Mouse (Mus musculus): ENCODE data around the gene Naxd.
"Not testable (repeated sequence)": the region's sequence is repeated elsewhere in the genome, so short reads cannot be mapped to it uniquely, and the experiment has no call there.

Naxd gene

GRCm38 (mm10) chr8:11497017-11497990 is at the start of gene Naxd:
TSS of gene Naxd (plus strand) at chr8:11497506.
- DNase-seq (ENCODE audit: low spot score) = peak; percentile 93

GRCm38 (mm10) chr8:11447910-11448570 is 49.3 kb upstream of the Naxd start:
- no peak for DNase-seq (ENCODE audit: low spot score)

DNA sequence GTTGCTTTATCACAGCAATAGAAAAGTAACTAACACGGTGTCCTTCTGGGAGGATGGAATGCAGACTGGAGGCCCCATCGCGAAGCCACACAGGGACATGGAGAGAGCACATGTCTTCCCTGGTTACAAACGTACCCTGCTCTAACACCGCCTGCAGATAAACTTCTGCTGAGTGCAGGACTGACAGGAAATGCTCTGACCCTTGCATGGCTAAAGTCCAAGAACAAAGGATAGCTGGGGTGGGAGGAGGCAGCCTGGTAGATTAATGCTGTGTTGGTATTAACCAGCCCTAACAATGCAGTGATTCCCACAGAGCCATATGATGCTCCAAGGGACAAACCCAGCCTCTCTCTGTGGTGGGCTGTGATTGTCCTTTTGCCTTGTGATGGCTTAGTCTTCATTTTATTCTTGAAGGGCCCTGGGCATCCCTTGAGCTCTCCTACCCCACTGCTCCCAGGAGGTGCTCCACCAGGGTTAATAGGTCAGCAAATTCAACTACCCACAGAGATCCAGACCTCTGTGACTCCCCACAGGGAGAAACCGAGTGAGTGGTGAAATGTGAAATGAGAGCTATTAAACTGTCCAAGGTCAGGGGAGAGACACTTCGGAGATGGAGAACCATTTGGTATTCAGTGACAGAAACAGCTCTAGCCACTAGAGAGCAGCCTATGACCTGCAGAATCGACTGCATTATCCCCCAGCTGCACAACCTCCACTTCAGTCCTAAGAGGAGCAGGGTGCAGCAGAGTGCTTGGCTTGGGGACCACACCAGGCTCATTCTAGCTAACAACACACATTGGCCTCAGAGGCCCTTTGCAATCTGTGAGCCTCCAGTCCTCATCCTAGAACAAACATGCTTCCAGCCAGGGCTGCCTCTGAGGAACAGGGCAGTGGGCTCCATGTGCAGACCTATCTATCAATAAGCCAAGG is 46.9 kb upstream of the Naxd start:
- DNase-seq (ENCODE audit: low spot score) = no peak

GRCm38 (mm10) chr8:11452152-11452551 is 45.2 kb upstream of the Naxd start:
- DNase-seq (ENCODE audit: low spot score) = no peak

GRCm38 (mm10) chr8:11452559-11452958 is 44.7 kb upstream of the Naxd start:
- no peak for DNase-seq (ENCODE audit: low spot score)

DNA sequence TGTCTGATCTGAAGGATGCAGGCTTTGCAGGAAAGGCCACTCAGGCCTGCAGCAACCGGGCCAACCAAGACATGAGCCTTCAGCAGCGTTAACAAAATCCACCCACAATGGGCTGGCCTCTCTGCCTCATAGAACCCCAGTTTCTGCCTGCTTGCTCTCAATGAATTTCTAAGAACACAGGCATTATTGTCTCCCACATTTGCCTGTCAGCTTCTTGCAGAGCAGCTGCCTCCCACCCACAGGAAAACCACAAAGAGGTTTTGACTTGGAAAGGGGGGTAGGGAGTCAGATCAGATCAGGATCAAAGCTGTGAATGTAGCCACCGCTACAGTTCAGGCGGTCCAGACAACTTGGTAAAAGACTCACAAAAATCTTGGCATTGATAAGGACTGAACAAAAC is 44.3 kb upstream of the Naxd start:
- no peak for DNase-seq (ENCODE audit: low spot score)

DNA sequence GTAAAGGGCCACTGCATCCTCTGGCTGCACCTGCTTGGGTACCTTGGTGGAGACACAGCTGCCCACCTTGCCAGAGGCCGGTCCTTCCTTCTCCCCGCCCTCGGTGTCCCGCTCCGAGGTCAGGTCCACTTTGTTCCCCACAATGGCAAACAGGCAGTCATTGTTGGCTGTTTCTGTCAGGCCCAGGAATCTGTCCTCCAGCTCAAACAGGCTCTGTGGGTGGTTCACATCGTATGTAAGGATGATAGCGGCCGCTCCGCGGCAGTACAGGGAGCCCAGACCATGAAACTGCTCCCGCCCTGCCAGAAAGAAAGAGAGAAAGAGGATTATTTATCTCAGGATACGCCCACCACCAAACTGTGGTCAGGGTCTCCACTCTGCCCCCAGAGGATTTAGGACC is 43.1 kb upstream of the Naxd start:
- no peak for DNase-seq (ENCODE audit: low spot score)

GRCm38 (mm10) chr8:11457278-11457677 is 40.0 kb upstream of the Naxd start:
- no peak for DNase-seq (ENCODE audit: low spot score)

DNA sequence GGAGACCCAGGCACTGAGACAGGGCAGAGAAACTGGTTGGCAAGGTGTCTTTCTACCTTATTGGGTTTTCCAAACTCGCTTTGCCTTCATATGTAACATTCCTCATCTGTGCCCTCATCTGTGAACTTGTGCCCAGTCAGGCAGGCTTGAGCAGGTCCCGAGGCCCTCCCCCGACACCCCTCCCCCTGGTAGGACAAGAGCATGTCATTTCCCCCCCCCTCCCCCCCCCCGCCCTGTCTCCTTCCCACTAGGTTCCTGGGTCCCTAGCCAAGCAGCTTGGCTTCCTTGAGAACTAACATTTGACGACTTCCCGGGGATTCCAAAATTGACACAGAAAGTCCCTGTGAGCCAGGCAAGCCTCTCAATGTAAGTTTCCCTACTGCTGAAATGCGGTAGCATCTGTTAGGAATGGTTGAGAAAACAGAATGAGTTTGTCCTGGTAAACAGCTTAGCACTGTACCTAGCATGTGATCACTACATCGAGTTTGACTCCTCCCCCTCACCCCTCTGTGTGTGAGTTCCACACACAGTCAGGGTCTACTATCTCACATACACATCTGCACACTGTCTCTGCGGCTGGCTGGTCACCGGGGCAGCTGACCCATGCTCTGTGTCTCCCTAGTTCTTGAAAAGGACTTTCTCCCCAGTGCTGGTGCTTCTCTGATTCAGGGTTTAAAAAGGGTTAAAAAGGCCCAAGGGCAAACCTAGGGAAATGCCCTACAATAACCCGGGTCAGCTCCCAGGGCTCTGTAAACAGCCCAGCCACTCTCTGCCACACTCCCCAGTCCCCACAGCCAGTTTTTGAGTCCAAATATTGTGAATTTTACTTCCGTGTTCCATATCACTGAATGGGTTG is 39.1 kb upstream of the Naxd start:
- DNase-seq (ENCODE audit: low spot score) = no peak

DNA sequence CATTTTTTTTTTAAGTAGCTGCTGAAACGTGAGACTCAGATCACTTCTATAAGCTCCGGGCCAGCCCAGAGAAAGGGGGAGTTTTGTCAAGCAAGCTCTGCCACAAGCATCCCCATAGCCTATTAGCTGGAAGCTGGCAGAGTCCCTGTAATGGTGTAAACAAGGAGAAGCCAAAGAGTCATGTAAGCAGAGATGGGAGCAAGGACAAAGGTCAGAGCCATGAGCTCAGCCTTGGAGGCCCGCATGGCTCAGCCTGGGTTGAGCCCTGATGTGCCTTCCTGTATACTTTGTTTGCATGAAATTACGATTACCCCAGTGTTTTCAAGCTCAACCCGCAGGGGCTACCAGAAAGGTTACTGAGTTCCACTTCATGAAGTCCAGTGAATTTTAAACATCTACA is 38.3 kb upstream of the Naxd start:
- no peak for DNase-seq (ENCODE audit: low spot score)

DNA sequence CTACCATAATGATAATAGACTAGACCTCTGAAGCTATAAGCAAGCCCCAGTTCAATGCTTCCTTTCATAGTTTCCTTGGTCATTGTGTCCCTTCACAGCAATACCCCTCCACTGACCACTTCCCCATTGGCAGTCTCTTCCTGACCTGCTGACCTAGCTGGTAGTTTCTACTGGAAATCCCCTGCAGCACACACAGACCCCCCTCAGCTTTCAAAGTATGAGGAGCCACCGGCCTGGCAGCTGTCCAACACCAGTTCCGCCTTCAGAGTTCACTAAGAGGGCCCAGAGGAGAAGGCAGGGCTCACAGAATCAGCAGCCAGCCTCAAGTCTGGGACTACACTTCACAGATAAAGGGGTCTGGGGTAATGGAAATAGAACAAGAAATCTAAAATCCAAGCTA is 36.4 kb upstream of the Naxd start:
- DNase-seq (ENCODE audit: low spot score) = no peak

- DNase-seq (ENCODE audit: low spot score) = no peak
These were observed 35.5 kb upstream of the Naxd start for GRCm38 (mm10) chr8:11461847-11462246.

- no peak for DNase-seq (ENCODE audit: low spot score)
These were observed 34.7 kb upstream of the Naxd start for GRCm38 (mm10) chr8:11462641-11463040.

DNA sequence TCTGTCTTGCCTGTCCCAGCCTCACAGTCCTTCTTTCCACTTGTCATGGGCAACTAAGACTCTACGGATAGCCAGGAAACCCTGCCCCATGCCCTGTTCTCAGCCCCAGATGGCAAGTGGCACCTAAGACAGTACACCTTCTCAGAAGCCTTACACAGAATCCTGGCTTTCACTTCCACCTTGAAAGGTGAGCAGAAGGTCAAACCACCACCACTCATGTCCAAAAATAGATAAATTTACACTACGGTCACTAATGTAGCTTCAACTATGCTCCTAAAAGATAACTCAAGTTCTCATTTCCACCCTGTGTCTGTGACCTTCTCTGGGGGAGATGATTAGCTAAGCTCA is 33.8 kb upstream of the Naxd start:
- DNase-seq (ENCODE audit: low spot score) = no peak

DNA sequence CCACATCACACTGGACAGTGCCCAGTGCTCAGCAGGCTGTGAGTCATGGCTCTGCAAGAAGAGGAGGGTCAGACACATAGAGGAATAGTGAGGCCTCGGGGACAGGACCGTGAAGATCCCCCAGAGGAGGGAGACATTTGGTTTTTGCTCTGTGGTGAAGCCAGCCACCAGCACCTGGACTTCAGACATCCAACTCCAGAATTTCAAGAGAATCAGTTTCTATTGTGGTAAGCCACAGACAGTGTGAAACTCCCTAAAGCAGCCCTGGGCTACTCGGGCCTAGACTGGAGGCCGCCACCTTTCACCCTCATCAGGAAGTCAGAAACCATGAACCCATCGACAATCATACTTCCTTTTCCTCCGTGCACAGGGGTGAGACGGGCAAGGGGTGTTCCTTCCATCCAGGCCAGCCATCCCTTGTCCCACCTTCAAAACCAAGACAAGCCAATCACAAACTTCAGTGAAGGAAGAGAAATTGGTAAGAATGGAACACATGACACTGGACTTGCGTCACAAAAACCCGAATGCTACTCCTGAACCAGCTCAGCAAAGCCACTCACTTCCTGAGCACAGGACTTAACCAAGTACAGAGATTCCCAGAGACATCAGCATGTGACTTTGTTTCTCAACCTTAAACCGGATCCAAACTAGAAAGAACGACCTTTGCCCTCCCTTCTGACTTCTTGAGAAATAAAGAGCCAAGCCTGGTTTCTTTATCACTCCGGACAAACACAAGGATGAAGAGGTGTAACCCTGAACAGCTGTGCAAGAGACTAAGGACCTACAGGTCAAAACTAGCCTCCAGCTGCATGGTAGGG is 33.2 kb upstream of the Naxd start:
- peak; percentile 64 for DNase-seq (ENCODE audit: low spot score)

- DNase-seq (ENCODE audit: low spot score) = no peak
These were observed 32.7 kb upstream of the Naxd start for GRCm38 (mm10) chr8:11464707-11464964.

GRCm38 (mm10) chr8:11465619-11466018 is 31.7 kb upstream of the Naxd start:
- DNase-seq (ENCODE audit: low spot score) = no peak

DNA sequence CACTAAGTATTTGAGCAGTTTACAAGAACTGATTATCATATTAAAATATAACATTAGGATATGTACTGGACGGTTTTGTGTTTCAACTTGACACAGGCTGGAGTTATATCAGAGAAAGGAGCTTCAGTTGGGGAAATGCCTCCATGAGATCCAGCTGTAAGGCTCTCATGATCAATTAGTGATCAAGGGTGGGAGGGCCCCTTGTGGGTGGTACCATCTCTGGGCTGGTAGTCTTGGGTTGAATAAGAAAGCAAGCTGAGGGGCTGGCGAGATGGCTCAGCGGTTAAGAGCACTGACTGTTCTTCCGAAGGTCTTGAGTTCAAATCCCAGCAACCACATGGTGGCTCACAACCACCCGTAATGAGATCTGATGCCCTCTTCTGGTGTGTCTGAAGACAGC is 30.8 kb upstream of the Naxd start:
- not testable (repeated sequence) for DNase-seq (ENCODE audit: low spot score)

GRCm38 (mm10) chr8:11469095-11469494 is 28.2 kb upstream of the Naxd start:
- DNase-seq (ENCODE audit: low spot score) = peak; percentile 62

DNA sequence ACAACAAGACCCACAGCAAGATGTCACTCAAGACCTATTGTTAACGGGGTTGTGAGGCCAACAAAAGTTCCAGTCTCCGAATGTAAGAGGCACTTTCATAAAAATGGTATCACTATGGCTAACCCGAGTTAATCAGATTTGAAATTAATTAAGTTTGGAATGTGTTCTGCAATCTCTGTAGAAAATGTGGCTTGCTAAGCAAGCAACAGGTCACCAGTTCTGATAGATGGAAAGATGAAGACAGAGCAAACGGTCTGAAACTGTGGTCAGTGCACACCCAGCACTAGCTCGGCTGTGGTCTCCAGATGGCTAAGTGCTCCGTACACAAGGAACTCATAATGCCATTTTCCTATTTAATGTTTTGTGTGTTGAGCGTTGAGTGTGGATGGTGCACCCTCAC is 26.6 kb upstream of the Naxd start:
- no peak for DNase-seq (ENCODE audit: low spot score)

DNA sequence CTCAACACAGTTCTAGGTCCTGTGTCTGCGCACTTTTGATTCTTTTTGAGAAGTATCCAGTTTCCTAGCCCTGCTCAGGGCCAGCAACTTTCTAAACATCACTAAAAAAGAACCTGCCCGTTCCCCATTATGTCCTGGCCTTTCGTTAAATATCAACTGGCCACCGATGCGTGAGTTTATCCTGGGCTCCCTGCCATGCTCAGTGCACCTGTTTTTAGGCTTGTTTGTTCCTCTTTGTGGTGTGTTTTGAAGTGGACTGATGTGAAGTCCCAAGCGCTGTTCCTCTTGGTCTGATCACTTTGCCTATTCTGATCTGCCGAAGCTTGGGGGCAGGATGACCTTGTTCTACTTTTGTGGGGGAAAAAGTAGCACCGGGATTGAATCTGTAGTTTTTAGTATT is 26.0 kb upstream of the Naxd start:
- no peak for DNase-seq (ENCODE audit: low spot score)

Data from lung, postnatal 25 days (tissue).